Mouse (Mus musculus) liver, adult 2 months (tissue): ENCODE measurements around the gene Trp53.

Experiments
- CTCF ChIP-seq: fragments of 200-500 bp; IDR thresholded peaks from 2 replicates; pipeline ENCODE4 v1.5.1; 2011; ENCODE audit warnings: low read depth, low read length, control low read depth
- POLR2A ChIP-seq: fragments of 200-500 bp; IDR thresholded peaks from 2 replicates; pipeline ENCODE4 v1.6.1; 2011; ENCODE audit warnings: low read length, control low read depth; ENCODE audit not compliant: insufficient read depth; ENCODE audit errors: extremely low read depth

DNA sequence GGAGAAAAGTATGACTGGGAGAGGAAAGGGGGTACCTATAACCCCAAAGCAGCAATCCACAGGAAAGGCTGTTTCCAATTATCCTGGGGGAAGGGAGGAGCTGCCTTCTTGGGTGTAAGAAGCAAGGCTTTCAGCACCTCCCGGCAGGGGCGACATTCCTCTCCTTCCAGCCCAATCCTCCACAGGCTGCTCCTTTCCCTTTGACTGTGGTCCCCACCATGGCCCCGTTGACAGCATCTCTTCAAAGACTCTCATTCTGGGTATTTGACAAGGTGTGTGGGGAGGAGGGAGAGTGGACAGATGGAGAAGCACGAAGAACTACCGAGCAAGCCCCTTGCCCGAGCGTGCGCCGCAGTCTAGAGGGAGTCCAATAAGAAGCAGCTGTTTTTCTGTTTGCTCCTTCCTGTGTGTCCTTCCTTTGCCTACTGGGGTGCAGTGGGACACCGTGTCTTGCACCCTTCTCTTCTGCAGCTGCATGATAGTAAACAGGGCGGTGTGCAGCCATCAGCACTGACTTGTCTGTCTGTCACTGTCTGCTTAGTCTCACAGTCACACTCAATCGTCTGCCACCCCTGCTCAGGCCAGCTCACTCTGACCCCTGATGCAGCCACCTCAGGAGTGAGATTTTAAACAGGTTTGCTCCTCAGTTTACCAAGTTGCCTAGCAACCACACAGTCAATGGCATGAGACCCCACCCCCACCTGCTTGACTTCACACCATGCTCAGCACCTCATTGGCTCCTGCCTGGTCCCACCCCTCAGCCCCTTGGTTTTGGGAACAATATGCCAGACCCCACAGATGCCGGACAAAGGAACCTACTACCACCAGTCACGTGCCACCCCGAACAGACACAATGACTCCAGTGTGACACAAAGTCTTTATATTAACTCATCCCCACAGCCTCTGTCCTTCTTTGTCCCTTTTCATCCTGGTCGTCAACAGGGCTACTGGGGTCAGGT lies 19.0 kb upstream of the Trp53 start:
- TF ChIP-seq CTCF (no peak), POLR2A (no peak)
